Mouse (Mus musculus) c-Kit-positive CD71-positive TER-119-negative erythroid progenitor cells, embryonic 14.5 days (primary cell): ENCODE data around the gene Erc2.

Experiments used
- DNase-seq: peaks from one replicate; pipeline ENCODE4 v3.0.0-alpha.2; 2013; ENCODE audit warnings: low read depth

The Erc2 gene

GRCm38 (mm10) chr14:27667016-27667852, 45.0 kb downstream of the Erc2 start:
- DNase-seq, result no peak

DNA sequence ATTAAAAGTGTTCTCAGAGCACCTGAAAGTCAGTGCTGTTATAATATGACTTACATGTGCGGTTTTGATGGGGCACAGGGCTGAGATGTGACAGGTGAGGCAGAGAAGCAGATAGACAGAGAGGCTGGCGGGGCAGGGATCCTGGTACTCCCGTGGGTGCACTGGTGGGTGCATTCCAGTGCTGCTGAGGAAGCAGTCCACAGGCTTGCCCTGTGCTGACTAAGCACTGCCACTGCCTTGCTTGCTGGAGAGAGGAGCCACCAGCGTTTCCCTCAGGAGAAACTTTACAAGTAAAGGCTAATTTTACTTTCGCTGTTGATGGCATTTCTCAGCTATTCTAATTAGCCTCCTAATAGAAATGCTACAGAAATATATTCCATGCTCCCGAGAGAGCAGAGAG, 45.9 kb downstream of the Erc2 start:
- DNase-seq, result no peak

DNA sequence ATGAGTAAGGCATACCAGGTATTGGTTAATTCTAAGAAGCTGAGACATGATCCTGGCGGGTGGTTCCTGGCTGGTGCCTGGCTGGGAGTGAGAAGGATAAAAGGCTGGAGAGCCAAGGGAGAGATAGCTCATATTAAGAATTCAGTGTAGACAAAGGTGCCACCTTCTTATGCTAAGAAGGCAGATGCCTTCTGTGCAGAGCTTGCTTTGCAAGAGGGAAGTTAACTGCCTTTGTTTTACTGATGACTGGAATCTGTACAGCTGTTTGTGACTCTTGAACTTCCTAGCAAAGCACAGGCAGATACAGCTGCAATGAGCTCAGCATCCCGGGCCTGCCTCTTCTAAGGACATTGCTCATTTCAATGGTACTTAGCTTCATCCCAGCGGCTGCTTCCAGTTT, 47.7 kb downstream of the Erc2 start:
- DNase-seq, result no peak

DNA sequence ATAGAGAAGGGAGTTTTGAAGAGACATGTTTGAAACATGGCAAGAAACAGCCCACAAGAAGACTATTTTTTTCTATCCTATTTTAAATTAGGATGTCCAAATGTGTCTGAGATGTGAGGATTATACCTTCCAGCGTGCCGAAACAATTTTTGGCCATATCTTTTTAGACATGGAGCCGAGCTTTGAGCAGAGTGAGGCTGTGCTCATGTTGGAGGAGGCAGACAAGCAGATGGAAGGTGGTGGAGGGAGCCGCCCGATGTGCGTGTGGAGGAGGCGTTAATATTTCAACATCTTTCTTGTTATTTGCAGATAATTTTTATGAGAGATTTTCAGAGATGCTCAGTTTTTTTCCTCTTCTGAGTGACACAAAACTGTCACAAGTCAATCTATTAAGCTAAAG, 50.5 kb downstream of the Erc2 start:
- DNase-seq, result no peak

- no peak for DNase-seq
Observed at GRCm38 (mm10) chr14:27674096-27674495, 51.9 kb downstream of the Erc2 start.

GRCm38 (mm10) chr14:27674561-27674960, 52.3 kb downstream of the Erc2 start:
- no peak for DNase-seq

DNA sequence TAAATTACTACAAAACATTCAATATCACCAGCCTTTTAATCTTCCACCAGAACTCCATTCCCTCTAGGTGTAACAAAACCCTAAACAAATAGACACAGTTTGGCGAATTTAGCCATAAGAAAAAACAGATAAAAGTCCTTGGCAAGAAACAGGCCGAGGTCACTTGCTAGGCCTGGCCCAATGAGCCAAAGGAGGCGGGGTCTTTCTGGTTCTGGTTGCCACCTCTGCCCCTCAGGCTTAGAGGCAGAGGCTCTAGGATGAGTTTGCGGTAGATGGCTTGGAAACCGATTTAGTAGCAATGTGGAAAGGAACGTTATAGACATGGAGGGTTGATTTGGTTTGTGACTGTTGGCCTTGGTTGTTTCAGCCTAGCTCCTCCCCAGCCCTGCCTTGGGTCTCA, 52.8 kb downstream of the Erc2 start:
- DNase-seq, result no peak

GRCm38 (mm10) chr14:27682368-27683052, 60.3 kb downstream of the Erc2 start:
- no peak for DNase-seq

DNA sequence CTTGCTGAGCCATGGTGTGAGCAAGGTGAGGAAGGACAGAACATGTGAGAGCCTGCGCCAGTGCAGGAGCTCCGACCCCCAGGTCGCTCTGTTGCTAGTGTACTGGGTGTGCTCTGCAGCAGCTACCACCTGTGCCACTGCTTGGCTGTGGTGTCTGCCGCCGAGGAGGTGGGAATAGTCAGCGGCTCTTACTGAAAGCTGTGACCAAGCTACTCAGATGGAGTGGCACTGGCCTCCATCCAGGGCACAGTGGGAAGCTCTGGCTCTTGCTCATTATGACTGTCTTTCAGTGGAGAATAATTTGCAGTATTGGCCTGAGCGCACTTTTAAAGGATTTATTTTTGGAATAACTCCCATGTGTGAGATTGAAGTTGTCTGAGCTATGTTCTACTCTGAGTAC, 73.6 kb downstream of the Erc2 start:
- DNase-seq, result no peak

DNA sequence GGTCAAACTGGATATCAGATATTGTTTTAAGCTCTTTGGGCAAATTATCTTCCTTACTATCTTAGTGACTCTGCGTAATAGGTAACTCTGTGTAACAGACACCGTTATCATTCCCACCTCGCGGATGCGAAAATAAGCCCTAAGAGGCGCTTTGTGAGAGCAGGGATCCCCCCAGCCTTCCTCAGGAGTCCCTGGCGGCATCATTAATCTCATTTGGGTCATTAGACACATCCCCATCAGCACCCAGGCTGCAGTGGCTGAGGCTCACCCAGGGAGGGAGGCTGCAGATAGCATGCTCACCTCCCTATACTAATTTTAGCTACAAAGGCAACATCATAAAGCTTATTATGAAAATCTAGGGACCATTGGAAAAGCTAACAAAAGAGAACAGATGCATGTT, 95.1 kb downstream of the Erc2 start:
- DNase-seq, result no peak

GRCm38 (mm10) chr14:27719601-27720000, 97.4 kb downstream of the Erc2 start:
- no peak for DNase-seq

DNA sequence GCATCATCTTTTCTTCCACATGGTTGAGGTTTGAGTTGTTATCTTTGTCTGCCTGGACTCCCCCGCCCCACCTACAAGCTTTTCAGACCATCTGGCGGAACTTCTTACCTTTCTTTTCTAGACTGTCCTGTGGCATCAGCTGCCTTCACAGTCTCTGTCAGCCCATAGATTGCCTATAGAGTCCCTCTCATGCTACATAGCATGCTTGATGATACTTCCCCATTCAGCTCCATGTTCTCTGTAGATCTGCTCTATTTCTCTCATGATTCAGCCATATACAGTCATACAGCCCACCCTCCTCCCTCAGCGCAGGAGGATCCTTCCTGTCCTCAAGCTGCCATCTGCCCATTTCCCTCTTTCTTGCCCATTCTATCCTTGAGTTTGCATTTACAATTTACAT, 98.7 kb downstream of the Erc2 start:
- DNase-seq, result no peak

- DNase-seq, result no peak
Observed at GRCm38 (mm10) chr14:27721759-27722158, 99.5 kb downstream of the Erc2 start.

DNA sequence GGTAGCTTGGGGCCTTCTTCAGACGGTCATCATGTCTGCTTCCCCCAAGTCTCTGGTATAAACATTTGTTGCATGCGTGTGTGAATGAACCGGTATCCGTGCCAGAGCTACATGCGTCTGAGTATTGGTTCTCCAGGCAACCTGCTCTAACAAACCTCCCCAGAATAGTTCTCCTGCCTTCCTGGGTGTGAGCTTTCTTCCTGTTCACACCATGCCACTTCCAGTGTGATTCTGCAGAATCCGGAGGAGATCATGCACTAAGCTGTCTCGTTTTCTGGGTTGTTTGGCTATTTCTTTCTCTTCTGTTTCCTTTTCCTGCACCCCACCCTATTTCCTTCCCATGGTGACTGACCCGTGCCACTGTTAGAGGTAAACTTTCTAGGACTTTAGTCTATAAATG, 105.3 kb downstream of the Erc2 start:
- DNase-seq, result no peak

DNA sequence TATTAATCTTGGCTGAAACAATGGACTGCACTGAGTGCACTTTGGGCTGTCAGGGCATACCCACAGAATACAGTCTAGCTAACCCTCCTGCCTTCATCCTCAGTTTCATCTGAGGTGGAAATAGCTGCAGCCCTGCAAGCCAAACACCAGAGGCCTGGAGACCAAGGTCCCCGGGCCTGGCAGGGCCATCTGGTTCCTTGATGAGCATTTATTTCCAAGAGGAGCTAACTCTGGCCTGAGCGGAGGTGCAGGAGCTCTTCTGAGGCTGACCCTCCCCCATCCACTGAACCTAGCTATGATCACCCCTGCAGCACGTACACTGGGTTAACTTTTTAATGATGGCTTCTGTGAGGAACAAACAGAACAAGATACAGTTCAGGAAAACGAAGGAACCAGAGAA, 108.9 kb downstream of the Erc2 start:
- no peak for DNase-seq

- DNase-seq, result no peak
Observed at GRCm38 (mm10) chr14:27739436-27739835, 117.2 kb downstream of the Erc2 start.

GRCm38 (mm10) chr14:27741248-27741916, 119.2 kb downstream of the Erc2 start:
- DNase-seq, result peak; percentile 32

GRCm38 (mm10) chr14:27754340-27754739, 132.1 kb downstream of the Erc2 start:
- DNase-seq, result no peak

- no peak for DNase-seq
Observed at GRCm38 (mm10) chr14:27756901-27757300, 134.7 kb downstream of the Erc2 start.

GRCm38 (mm10) chr14:27758230-27758629, 136.0 kb downstream of the Erc2 start:
- DNase-seq, result no peak

DNA sequence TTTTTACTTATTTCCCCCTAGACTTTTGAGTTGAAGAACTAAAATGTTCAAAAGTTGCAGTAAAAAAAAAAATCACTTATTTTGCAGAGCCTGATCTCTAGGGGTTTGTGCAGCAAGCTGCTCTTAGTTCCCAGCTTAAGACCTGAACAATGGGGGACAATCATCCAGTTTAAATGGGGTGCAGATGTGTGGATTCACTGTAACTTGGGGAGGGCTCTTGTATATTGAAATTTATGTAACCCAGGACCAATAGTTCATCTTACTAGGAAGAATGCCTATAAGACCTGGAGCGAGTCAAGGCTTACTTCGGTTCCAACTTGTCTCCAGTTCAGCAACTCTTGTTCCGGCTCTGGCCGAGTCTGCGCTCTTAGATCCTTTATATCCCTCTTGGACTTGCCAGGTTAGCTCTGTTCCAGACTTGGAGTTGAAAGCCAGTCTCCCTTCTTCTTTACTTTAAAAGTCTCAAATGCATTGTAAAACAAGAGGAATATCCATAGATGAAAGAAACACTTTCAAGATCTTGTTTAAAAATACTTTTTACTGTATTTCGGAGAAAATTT, 136.9 kb downstream of the Erc2 start:
- DNase-seq, result no peak

GRCm38 (mm10) chr14:27759982-27760381, 137.8 kb downstream of the Erc2 start:
- DNase-seq, result no peak

DNA sequence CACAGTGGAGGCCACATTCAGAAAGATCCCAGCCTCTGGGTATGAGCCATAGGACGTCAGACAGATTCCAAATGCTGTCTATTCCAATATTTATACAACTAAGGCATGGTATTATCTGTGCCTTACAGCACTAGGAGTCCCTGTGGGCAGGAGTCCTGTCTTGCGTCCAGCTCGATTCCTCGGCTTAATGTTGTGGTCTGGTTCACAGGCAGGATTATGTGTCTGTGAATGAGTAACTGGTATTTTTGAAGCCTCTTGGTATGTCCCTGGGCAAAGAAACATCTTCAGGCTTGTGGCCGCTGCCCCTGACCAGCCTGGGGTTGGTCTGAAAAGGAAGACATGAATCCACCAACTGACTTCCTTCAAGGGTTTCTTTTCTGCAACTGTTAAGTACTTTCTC, 153.1 kb downstream of the Erc2 start:
- no peak for DNase-seq
